Mouse (Mus musculus): ENCODE measurements around the gene Stard5. TPM values are rescaled to one million over a fixed set of nuclear protein-coding genes. Genes with fewer than 3 reads are reported as not detected.

Stard5 gene
- polyA plus RNA-seq, 1 experiment from 2014 or later = 14.2 TPM

DNA sequence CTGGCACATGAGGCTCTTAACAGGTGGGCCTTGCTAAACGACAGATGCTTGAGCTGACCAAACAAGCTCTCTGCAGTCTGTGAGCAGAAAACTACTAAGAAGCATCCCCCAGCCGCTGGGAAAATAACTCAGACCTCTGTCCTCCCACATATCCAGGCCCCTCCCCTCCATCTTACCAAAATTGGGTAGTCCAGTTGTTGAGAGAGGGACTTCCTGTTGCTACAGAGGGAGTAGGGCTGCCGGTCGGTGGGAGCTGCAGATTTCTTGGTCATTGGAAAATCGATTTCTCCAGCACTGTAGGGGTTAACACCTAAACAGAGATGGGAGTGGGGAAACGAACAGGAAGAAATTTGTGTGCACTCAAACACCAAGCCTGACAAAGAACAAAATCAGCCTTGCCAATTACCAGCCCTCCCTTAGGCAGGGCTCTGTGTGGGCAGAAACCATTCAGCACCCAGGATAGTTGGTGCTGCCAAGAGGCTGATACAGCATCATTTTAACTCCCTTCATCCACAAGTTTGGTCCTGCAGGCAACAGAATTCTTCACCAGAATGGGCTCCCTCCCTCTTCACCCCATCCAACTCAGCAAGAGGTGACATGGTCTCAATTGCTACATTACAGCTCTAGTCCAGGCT lies 51.0 kb downstream of the Stard5 start:
- Histone ChIP-seq H3K27ac (no peak overlapping the region), H3K4me1 (peaks cover 4% of the 10 kb centered on the region), H3K27me3 (ENCODE audit: poor library complexity, severe bottlenecking) (no peaks in the 10 kb centered on the region), H3K9me3 (no peaks in the 10 kb centered on the region), H3K36me3 (replicated peaks) (no peaks in the 10 kb centered on the region), H3K4me3 (no peak overlapping the region)
- 53% methylated on average over 6 of the region's 6 CpGs for WGBS
- no peak for DNase-seq (ENCODE audit: extremely low spot score, low spot score)

DNA sequence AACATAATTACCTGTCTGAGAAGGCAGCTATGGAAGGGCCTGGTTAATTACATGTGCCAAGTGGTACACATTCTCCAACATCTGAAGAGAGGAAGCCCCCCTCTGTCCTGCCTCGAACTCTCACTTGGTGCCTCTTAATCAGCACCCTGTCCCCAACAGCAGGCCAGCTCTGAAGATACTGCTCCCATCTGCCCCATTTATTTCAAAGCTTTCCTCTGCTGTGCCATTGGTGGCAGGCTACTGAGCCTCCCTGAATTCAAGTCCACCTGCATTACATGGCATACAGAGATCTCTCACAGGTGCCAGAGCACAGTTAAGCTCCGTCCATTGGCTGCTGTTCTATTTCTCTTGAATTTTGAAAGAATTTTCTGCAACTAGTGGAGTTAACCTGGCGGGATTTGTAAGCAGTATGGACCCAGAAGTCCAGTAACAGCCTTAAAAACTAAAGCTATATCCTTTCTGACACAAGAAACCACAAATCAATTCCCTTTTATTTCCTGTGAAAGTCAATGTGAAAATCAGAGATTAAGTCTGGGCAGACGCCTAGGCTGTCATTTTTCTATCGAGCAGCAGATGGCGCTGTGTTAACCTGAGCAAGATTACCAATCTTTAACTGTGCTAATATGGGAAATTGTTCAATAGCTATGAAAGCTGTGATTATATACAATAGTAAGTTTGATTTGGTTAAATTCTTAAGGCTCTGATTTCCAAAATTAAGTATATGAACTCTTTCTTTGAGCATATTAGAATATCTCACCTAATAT lies 63.9 kb downstream of the Stard5 start:
- H3K27me3 ChIP-seq (ENCODE audit: poor library complexity, severe bottlenecking) = no peaks in the 10 kb centered on the region
- 30% methylated on average over 6 of the region's 6 CpGs for WGBS
- H3K4me1 ChIP-seq = no peaks in the 10 kb centered on the region
- no peaks in the 10 kb centered on the region for H3K9me3 ChIP-seq
- no peak for DNase-seq (ENCODE audit: extremely low spot score, low spot score)
- no peak overlapping the region for H3K27ac ChIP-seq
- H3K36me3 ChIP-seq (replicated peaks) = no peaks in the 10 kb centered on the region
- H3K4me3 ChIP-seq = no peak overlapping the region

DNA sequence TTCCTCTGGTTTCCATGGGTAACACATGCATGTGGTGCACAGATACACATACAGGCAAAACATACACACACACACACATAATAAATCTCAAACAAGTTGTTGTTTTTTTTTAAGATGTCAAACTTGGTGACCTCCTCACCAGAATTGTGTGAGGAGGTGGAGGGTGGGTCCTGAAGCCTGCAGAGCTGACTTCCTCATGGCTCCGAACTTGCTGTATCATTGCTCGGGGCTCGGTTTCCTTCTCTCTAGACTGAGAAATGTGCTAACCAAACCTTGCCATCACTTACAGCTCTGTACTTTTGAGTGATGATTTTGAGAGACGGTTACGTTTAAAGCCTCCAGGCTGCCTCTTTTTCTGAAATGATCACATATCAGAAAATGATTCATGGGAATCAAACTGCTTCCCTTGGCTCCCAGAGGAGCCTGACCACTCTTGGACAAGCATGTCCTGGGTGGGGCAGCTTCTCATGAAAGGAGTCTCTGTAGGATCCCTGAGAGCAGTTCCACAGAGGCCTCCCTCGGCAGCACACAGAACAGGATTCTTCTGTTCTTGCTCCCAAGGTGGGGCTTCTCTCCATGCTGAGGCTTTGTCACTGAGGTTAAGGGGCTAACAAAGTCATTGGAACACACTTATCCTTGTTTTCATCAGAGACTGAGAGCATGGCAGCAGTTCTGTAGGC lies 67.4 kb downstream of the Stard5 start:
- DNase-seq (ENCODE audit: extremely low spot score, low spot score) = no peak
- Histone ChIP-seq H3K36me3 (replicated peaks) (no peaks in the 10 kb centered on the region), H3K4me3 (no peak overlapping the region), H3K27ac (no peak overlapping the region), H3K4me1 (peaks cover 10% of the 10 kb centered on the region), H3K9me3 (no peaks in the 10 kb centered on the region), H3K27me3 (ENCODE audit: poor library complexity, severe bottlenecking) (no peaks in the 10 kb centered on the region)
- 83% methylated on average over 6 of the region's 6 CpGs for WGBS

Other genes with a start within 250 kb of the Stard5 start
- gene Tmc3, start 47.0 kb upstream of the Stard5 start, polyA plus RNA-seq (2016; fragmentation: Nextera tagmentation; extraction: Ambion mirVana) = 0.14 and 0.22 TPM in 2 replicates
- gene Il16, start 113.8 kb downstream of the Stard5 start, polyA plus RNA-seq (2016; fragmentation: Nextera tagmentation; extraction: Ambion mirVana) = 0.76 and 0.95 TPM in 2 replicates
- gene Cfap161, start 162.9 kb downstream of the Stard5 start, polyA plus RNA-seq (2016; fragmentation: Nextera tagmentation; extraction: Ambion mirVana) = 0.12 TPM in 1 of 2 replicates, not detected in the other